Mouse (Mus musculus) myocyte (in vitro differentiated cells): ENCODE measurements around the gene Rbpjl. TPM values are rescaled to one million over a fixed set of nuclear protein-coding genes. Genes with fewer than 3 reads are reported as not detected.

Experiments used
- H3K27me3 ChIP-seq: one replicate; pipeline ENCODE4 v1.6.1; 2011; ENCODE audit not compliant: control insufficient read depth, insufficient read depth, insufficient read length
- H3K36me3 ChIP-seq: one replicate; pipeline ENCODE4 v1.6.1; 2011; ENCODE audit not compliant: control insufficient read depth, insufficient read depth
- H3K4me2 ChIP-seq: one replicate; pipeline ENCODE4 v1.6.1; 2011; ENCODE audit warnings: low read depth, control low read depth
- H3K4me3 ChIP-seq: one replicate; pipeline ENCODE4 v1.5.1; 2011; ENCODE audit warnings: mild to moderate bottlenecking, control low read depth, moderate library complexity
- H3K79me2 ChIP-seq: one replicate; pipeline ENCODE4 v1.6.1; 2011; ENCODE audit not compliant: control insufficient read depth, insufficient read depth
- H3ac ChIP-seq: one replicate; pipeline ENCODE4 v1.6.1; 2011; ENCODE audit not compliant: control insufficient read depth, insufficient read length
- CEBPB ChIP-seq: IDR thresholded peaks from 2 replicates; pipeline ENCODE4 v1.6.1; 2011; ENCODE audit warnings: mild to moderate bottlenecking, moderate library complexity; ENCODE audit not compliant: poor library complexity, insufficient read depth, severe bottlenecking
- E2F4 ChIP-seq: IDR thresholded peaks from one replicate; pipeline ENCODE4 v1.6.1; 2011; ENCODE audit warnings: mild to moderate bottlenecking, control low read depth, moderate library complexity; ENCODE audit not compliant: insufficient read depth
- MAX ChIP-seq: IDR thresholded peaks from one replicate; pipeline ENCODE4 v1.6.1; 2011; ENCODE audit warnings: low read depth, mild to moderate bottlenecking, control low read depth
- MYOD1 ChIP-seq, 3 experiments: IDR thresholded peaks; one replicate each; pipeline ENCODE4 v1.6.1; 2011; ENCODE audit warnings: control low read depth in 2 of 3, low read depth in 2 of 3, mild to moderate bottlenecking in 2 of 3, moderate library complexity in 1 of 3; ENCODE audit not compliant: insufficient read length in 2 of 3, control insufficient read depth in 1 of 3
- MYOG ChIP-seq, 3 experiments: IDR thresholded peaks; one replicate each; pipeline ENCODE4 v1.6.1; 2011; ENCODE audit warnings: control low read depth in 2 of 3, low read depth in 2 of 3, mild to moderate bottlenecking in 2 of 3; ENCODE audit not compliant: insufficient read length in 2 of 3, control insufficient read depth in 1 of 3, insufficient read depth in 1 of 3
- POLR2A ChIP-seq: IDR thresholded peaks from one replicate; pipeline ENCODE4 v1.6.1; 2011; ENCODE audit warnings: low read depth, mild to moderate bottlenecking, control low read depth, moderate library complexity; ENCODE audit not compliant: insufficient read length
- POLR2AphosphoS2 ChIP-seq: IDR thresholded peaks from one replicate; pipeline ENCODE4 v1.6.1; 2011; ENCODE audit warnings: low read depth, control low read depth; ENCODE audit not compliant: insufficient read length
- REST ChIP-seq: IDR thresholded peaks from one replicate; pipeline ENCODE4 v1.6.1; 2011; ENCODE audit warnings: mild to moderate bottlenecking, control low read depth, moderate library complexity; ENCODE audit not compliant: insufficient read depth, insufficient read length
- SRF ChIP-seq: IDR thresholded peaks from one replicate; pipeline ENCODE4 v1.6.1; 2011; ENCODE audit warnings: low read depth; ENCODE audit not compliant: control insufficient read depth, insufficient read length
- TCF12 ChIP-seq: IDR thresholded peaks from one replicate; pipeline ENCODE4 v1.6.1; 2011; ENCODE audit warnings: mild to moderate bottlenecking, control low read depth; ENCODE audit not compliant: poor library complexity, insufficient read depth, severe bottlenecking
- TCF3 ChIP-seq: IDR thresholded peaks from one replicate; pipeline ENCODE4 v1.6.1; 2011; ENCODE audit warnings: low read depth, control low read depth; ENCODE audit not compliant: insufficient read length
- USF1 ChIP-seq: IDR thresholded peaks from one replicate; pipeline ENCODE4 v1.6.1; 2011; ENCODE audit warnings: low read depth, mild to moderate bottlenecking, control low read depth, moderate library complexity
- polyA plus RNA-seq: library from polyadenylated mRNA; unstranded; fragments of >200 nt; fragmentation: generic; extraction: Trizol; gene quantifications from one replicate; pipeline ENCODE4 v1.2.1, GENCODE M21; 2012; ENCODE audit warnings: missing spikeins

Rbpjl gene
- polyA plus RNA-seq, 1 experiment = 0.06 TPM

GRCm38 (mm10) chr2:164417198-164417597 lies 14.3 kb downstream of the Rbpjl start:
- no peaks in the 10 kb centered on the region for H3K79me2 ChIP-seq
- no peak overlapping the region for H3K4me2 ChIP-seq
- H3K36me3 ChIP-seq = no peaks in the 10 kb centered on the region
- H3ac ChIP-seq = no peak overlapping the region
- H3K27me3 ChIP-seq = no peaks in the 10 kb centered on the region
- no peak overlapping the region for H3K4me3 ChIP-seq
- no peak for TF ChIP-seq E2F4
- TF ChIP-seq TCF12 = no peak
- no peak for TF ChIP-seq MYOG (IDR thresholded peaks at IDR 0.05; ENCODE audit: control insufficient read depth in 1 of 3, insufficient read depth in 1 of 3, insufficient read length in 2 of 3, low read depth in 2 of 3)
- no peak for TF ChIP-seq TCF3
- TF ChIP-seq POLR2AphosphoS2 = no peak
- TF ChIP-seq MAX = no peak
- no peak for TF ChIP-seq REST
- TF ChIP-seq SRF = no peak
- TF ChIP-seq CEBPB = no peak
- TF ChIP-seq USF1 = no peak
- no peak for TF ChIP-seq POLR2A
- no peak for TF ChIP-seq MYOD1 (IDR thresholded peaks at IDR 0.05; ENCODE audit: control insufficient read depth in 1 of 3, insufficient read length in 2 of 3, low read depth in 2 of 3)

GRCm38 (mm10) chr2:164418308-164418875 lies 15.5 kb downstream of the Rbpjl start:
- H3K36me3 ChIP-seq = peaks cover 2% of the 10 kb centered on the region
- TF ChIP-seq MYOG (IDR thresholded peaks at IDR 0.05; ENCODE audit: control insufficient read depth in 1 of 3, insufficient read depth in 1 of 3, insufficient read length in 2 of 3, low read depth in 2 of 3) = peak in 2 of 3 experiments; percentile 7 to 67
- TF ChIP-seq POLR2A = no peak
- no peak for TF ChIP-seq CEBPB
- TF ChIP-seq MYOD1 (IDR thresholded peaks at IDR 0.05; ENCODE audit: control insufficient read depth in 1 of 3, insufficient read length in 2 of 3, low read depth in 2 of 3) = peak in 2 of 3 experiments; percentile 46 to 84
- H3K4me3 ChIP-seq = no peak overlapping the region
- H3ac ChIP-seq = no peak overlapping the region
- no peak overlapping the region for H3K4me2 ChIP-seq
- no peaks in the 10 kb centered on the region for H3K79me2 ChIP-seq
- H3K27me3 ChIP-seq = no peaks in the 10 kb centered on the region

GRCm38 (mm10) chr2:164419489-164419888 lies 16.5 kb downstream of the Rbpjl start:
- TF ChIP-seq CEBPB = 0 out of 2 replicates have a peak, but pooled peaks have one; percentile 23
- no peak for TF ChIP-seq SRF
- TF ChIP-seq POLR2A = no peak
- H3K4me2 ChIP-seq = no peak overlapping the region
- H3K79me2 ChIP-seq = no peaks in the 10 kb centered on the region
- no peaks in the 10 kb centered on the region for H3K27me3 ChIP-seq
- peaks cover 12% of the 10 kb centered on the region for H3K36me3 ChIP-seq
- no peak overlapping the region for H3ac ChIP-seq
- H3K4me3 ChIP-seq = no peak overlapping the region

DNA sequence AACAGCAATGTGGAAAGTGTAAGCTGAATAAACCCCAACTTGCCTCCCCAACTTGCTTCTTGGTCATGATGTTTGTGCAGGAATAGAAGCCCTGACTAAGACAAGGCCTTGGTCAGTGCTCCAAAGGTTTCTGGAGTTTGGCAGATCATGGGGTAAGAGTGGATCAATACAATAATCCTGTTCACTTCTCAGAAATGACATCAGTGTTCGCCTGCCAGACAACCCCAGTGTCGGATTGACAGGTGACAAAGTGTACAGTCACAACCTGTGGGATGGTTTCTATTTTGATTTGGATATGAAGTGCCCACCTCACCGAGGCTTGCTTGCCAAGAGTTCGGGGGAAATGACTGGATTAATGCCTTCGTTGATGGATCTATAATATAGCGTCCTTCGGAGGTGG lies 18.4 kb downstream of the Rbpjl start:
- Histone ChIP-seq H3K4me3 (no peak overlapping the region), H3K4me2 (no peak overlapping the region), H3K27me3 (no peaks in the 10 kb centered on the region), H3K79me2 (no peaks in the 10 kb centered on the region), H3ac (no peak overlapping the region), H3K36me3 (peaks cover 18% of the 10 kb centered on the region)
- TF ChIP-seq REST (no peak), SRF (no peak), USF1 (no peak), TCF3 (no peak), MAX (no peak), POLR2A (no peak), MYOD1 (IDR thresholded peaks at IDR 0.05; ENCODE audit: control insufficient read depth in 1 of 3, insufficient read length in 2 of 3, low read depth in 2 of 3) (no peak), TCF12 (no peak), CEBPB (no peak), E2F4 (no peak), POLR2AphosphoS2 (no peak), MYOG (IDR thresholded peaks at IDR 0.05; ENCODE audit: control insufficient read depth in 1 of 3, insufficient read depth in 1 of 3, insufficient read length in 2 of 3, low read depth in 2 of 3) (no peak)

DNA sequence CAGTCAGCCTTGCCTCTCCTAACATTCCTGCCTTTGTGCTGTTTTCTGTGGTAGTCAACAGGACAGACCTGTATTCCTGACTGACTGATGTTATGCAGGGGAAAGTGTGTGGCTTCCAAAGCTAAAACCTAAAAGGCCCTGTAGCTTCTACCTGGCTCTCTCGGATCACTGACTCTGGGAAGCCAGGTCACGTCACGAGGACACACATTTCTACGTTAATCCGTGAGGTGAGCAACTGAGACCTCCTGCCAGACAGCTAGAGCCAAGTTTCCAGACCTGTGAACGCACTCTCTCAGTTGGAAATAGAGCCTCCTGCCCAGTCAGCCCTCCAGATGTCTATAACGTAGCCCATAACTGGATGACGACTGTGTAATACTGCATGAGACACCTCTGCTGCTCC lies 19.0 kb downstream of the Rbpjl start:
- H3K79me2 ChIP-seq = no peaks in the 10 kb centered on the region
- no peak overlapping the region for H3K4me3 ChIP-seq
- H3ac ChIP-seq = no peak overlapping the region
- no peak for TF ChIP-seq MYOG (IDR thresholded peaks at IDR 0.05; ENCODE audit: control insufficient read depth in 1 of 3, insufficient read depth in 1 of 3, insufficient read length in 2 of 3, low read depth in 2 of 3)
- peak; percentile 16 for TF ChIP-seq POLR2AphosphoS2
- peaks cover 24% of the 10 kb centered on the region for H3K36me3 ChIP-seq
- H3K4me2 ChIP-seq = no peak overlapping the region
- H3K27me3 ChIP-seq = no peaks in the 10 kb centered on the region
